Mouse (Mus musculus) megakaryocyte-erythroid progenitor cell, adult 5 weeks (primary cell): ENCODE results near the gene Atf3. TPM values are rescaled to one million over a fixed set of nuclear protein-coding genes. Genes with fewer than 3 reads are reported as not detected.

ENCODE experiments used
- polyA plus RNA-seq: library from polyadenylated mRNA; stranded (reverse); fragments of >175 nt; gene quantifications from 2 replicates; pipeline ENCODE4 v1.2.3, GENCODE M21; 2012

Atf3 gene
- polyA plus RNA-seq = 35.3 and 41.6 TPM in 2 replicates

GRCm38 (mm10) chr1:191217939-191218338 lies at the start of gene Atf3:
TSS of gene Atf3 (minus strand) at chr1:191218039.

GRCm38 (mm10) chr1:191164717-191165116 lies 53.1 kb downstream of the Atf3 start, which contains the start of gene Fam71a:
TSS of gene Fam71a (minus strand) at chr1:191164817.

Other genes starting within 250 kb of the Atf3 start
- gene Vash2, start 238.7 kb downstream of the Atf3 start, polyA plus RNA-seq = 1.2 and 3.0 TPM in 2 replicates
- gene Flvcr1, start 191.9 kb downstream of the Atf3 start, polyA plus RNA-seq = 10.1 and 12.3 TPM in 2 replicates
- gene Spata45, start 181.4 kb downstream of the Atf3 start, polyA plus RNA-seq = not detected in 2 replicates
- 0.46 and 0.71 TPM in 2 replicates for gene Tatdn3, start 155.1 kb downstream of the Atf3 start, polyA plus RNA-seq
- gene Nsl1, start 155.0 kb downstream of the Atf3 start, polyA plus RNA-seq = 12.4 and 14.9 TPM in 2 replicates
- 9.2 and 12.2 TPM in 2 replicates for gene Batf3, start 120.2 kb downstream of the Atf3 start, polyA plus RNA-seq
- 0.31 and 0.75 TPM in 2 replicates for gene Fam71a, start 53.2 kb downstream of the Atf3 start, polyA plus RNA-seq
- 38.1 and 61.4 TPM in 2 replicates for gene Nenf, start 100.2 kb upstream of the Atf3 start, polyA plus RNA-seq
- 10.6 and 12.2 TPM in 2 replicates for gene Tmem206, start 107.9 kb upstream of the Atf3 start, polyA plus RNA-seq
- 69.1 and 77.4 TPM in 2 replicates for gene Ppp2r5a, start 185.2 kb upstream of the Atf3 start, polyA plus RNA-seq